Mouse (Mus musculus) B cell, adult 67 days (primary cell): Measurements from ENCODE around the gene Ch25h. TPM values are rescaled to one million over a fixed set of nuclear protein-coding genes. Genes with fewer than 3 reads are reported as not detected.

ENCODE experiments used
- total RNA-seq, 2 experiments: library from RNA; stranded (reverse); gene quantifications; 4 replicates each; pipeline ENCODE4 v1.2.4; 2023

The Ch25h gene
- total RNA-seq = not detected

GRCm38 (mm10) chr19:34474991-34475971 lies at the start of gene Ch25h:
TSS of gene Ch25h (minus strand) at chr19:34475164.

Other genes with a start within 250 kb of the Ch25h start
- gene Acta2, start 219.6 kb downstream of the Ch25h start, total RNA-seq = not detected
- gene Fas, start 184.5 kb downstream of the Ch25h start, total RNA-seq = 1 to 10 TPM; 4.4 to 4.6 TPM
- gene Lipa, start 52.3 kb upstream of the Ch25h start, total RNA-seq = 10 to 100 TPM; 52.3 to 53.2 TPM
- 10 to 100 TPM in 1 of 2 experiments, 1 to 10 TPM in 1; 5.7 to 13.7 TPM for gene Ifit2, start 75.5 kb upstream of the Ch25h start, total RNA-seq
- 10 to 100 TPM; 11.4 to 28.0 TPM for gene Ifit3, start 108.4 kb upstream of the Ch25h start, total RNA-seq
- 1 to 10 TPM; 3.0 to 7.1 TPM for gene Ifit1bl1, start 126.8 kb upstream of the Ch25h start, total RNA-seq
- 1 to 10 TPM; 5.2 to 6.5 TPM for gene Ifit3b, start 132.8 kb upstream of the Ch25h start, total RNA-seq
- not detected for gene Ifit1bl2, start 165.6 kb upstream of the Ch25h start, total RNA-seq
- gene Ifit1, start 165.7 kb upstream of the Ch25h start, total RNA-seq = 1 to 10 TPM; 1.6 to 5.1 TPM